Mouse (Mus musculus): ENCODE measurements around the gene Rpl32. TPM values are rescaled to one million over a fixed set of nuclear protein-coding genes. Genes with fewer than 3 reads are reported as not detected.

Gene Rpl32
- polyA plus RNA-seq, 1 experiment from 2014 or later: 1,370 TPM

DNA sequence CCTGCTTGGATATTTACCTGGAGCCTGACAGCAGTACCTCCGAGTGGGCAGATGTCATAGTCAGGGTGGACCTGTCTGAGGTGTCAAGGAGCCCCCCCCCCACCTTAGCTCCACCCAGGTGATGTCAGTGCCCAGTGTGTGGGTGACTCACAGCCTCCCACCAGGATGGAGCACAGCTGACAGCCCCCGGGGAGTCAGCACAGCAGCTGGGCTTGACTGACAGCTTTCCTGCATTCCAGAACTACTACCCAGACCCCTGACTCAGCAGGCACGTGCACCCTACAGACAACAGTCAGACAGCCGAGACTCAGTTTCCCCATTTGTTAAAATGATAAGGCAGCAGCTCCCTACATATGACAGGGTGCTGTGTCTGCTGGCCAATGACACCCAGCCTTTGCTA lies 47.6 kb downstream of the Rpl32 start:
- Histone ChIP-seq H3K9me3 (ENCODE audit: control insufficient read depth) (no peaks in the 10 kb centered on the region), H3K27me3 (replicated peaks; ENCODE audit: control insufficient read depth, insufficient read depth, low read length) (no peaks in the 10 kb centered on the region), H3K4me1 (replicated peaks; ENCODE audit: control insufficient read depth, insufficient read depth, low read length) (no peaks in the 10 kb centered on the region), H3K27ac (ENCODE audit: low read depth, low read length) (no peak overlapping the region), H3K9ac (ENCODE audit: low read depth, low read length) (no peak overlapping the region), H3K4me2 (replicated peaks; ENCODE audit: low read depth) (no peak overlapping the region), H3K36me3 (ENCODE audit: control insufficient read depth, insufficient read depth) (no peaks in the 10 kb centered on the region), H3K4me3 (ENCODE audit: low read depth, low read length) (no peak overlapping the region)
- no peak for TF ChIP-seq CTCF (IDR thresholded peaks at IDR 0.05; ENCODE audit: low read depth)
- no peak for ATAC-seq
- WGBS: 46% methylated on average over 4 of the region's 4 CpGs

DNA sequence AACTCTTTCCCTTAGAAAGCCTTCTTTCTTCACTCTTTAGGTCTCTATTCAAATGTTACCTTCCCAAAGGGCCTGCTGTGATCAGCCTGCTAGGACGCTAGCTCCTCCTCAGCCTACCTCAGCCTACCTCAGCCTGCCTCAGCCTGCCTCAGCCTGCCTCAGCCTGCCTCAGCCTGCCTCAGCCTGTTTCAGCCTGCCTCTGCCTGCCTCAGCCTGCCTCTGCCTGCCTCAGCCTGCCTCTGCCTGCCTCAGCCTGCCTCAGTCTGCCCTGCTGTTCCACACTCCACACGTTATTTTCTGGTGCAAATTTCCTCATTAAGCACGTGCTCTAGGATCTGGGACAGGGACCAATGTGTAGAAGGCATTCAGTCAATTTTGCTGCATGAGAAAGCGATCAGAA lies 48.4 kb downstream of the Rpl32 start:
- 94% methylated on average over 4 of the region's 4 CpGs for WGBS
- Histone ChIP-seq H3K27ac (ENCODE audit: low read depth, low read length) (no peak overlapping the region), H3K4me3 (ENCODE audit: low read depth, low read length) (no peak overlapping the region), H3K36me3 (ENCODE audit: control insufficient read depth, insufficient read depth) (no peaks in the 10 kb centered on the region), H3K9me3 (ENCODE audit: control insufficient read depth) (no peaks in the 10 kb centered on the region), H3K4me2 (replicated peaks; ENCODE audit: low read depth) (no peak overlapping the region), H3K27me3 (replicated peaks; ENCODE audit: control insufficient read depth, insufficient read depth, low read length) (no peaks in the 10 kb centered on the region), H3K4me1 (replicated peaks; ENCODE audit: control insufficient read depth, insufficient read depth, low read length) (no peaks in the 10 kb centered on the region), H3K9ac (ENCODE audit: low read depth, low read length) (no peak overlapping the region)
- ATAC-seq: no peak
- TF ChIP-seq CTCF (IDR thresholded peaks at IDR 0.05; ENCODE audit: low read depth): no peak

DNA sequence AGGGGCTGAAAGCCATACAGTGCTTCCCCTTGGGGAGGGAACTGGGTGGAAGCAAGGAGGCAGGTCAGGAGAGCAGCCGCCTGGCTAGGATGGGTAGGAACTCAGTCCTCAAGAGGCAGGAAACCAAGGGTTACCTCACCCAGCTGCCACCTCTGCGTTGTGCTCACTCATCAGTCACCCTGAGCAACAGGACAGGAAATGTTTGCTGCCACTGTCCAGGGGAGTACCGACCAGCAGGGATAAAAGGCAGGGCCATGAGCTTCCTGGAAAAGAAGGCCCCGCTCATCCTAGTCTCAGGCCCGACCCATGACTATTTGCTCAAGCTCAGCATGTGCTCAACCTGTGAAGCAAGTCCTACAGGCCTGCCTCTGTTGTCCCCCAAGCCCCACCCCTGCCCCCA lies 49.1 kb downstream of the Rpl32 start:
- H3K4me2 ChIP-seq (replicated peaks; ENCODE audit: low read depth): no peak overlapping the region
- no peaks in the 10 kb centered on the region for H3K27me3 ChIP-seq (replicated peaks; ENCODE audit: control insufficient read depth, insufficient read depth, low read length)
- no peak for ATAC-seq
- no peak overlapping the region for H3K4me3 ChIP-seq (ENCODE audit: low read depth, low read length)
- H3K27ac ChIP-seq (ENCODE audit: low read depth, low read length): no peak overlapping the region
- no peaks in the 10 kb centered on the region for H3K4me1 ChIP-seq (replicated peaks; ENCODE audit: control insufficient read depth, insufficient read depth, low read length)
- 40% methylated on average over 5 of the region's 5 CpGs for WGBS
- no peak; the same call in 1 of the 2 replicates for TF ChIP-seq CTCF (IDR thresholded peaks at IDR 0.05; ENCODE audit: low read depth)
- H3K9me3 ChIP-seq (ENCODE audit: control insufficient read depth): no peaks in the 10 kb centered on the region
- H3K36me3 ChIP-seq (ENCODE audit: control insufficient read depth, insufficient read depth): no peaks in the 10 kb centered on the region
- H3K9ac ChIP-seq (ENCODE audit: low read depth, low read length): no peak overlapping the region

DNA sequence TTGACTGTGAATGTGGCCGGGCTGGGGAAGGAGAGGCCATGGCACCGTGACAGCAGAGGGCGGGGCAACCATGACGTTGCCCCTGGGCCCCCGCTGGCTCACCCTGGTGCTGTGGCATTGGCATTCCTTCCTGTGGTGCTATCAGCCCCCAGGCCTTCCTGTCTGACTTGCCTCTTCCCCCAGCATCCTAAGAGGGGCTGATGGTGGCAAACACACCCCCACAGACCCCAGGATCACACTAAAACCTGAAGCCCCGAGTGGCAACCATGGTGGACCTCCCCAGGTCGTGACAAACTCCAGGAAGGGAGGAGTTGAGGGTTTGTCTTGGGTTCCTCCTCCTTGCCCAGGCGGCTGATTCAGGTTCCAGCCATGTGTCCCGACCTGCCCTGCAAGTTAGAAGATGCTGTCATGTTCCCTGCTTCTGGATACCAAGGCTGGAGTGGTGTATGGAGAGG lies 49.5 kb downstream of the Rpl32 start:
- no peak overlapping the region for H3K4me3 ChIP-seq (ENCODE audit: low read depth, low read length)
- no peaks in the 10 kb centered on the region for H3K4me1 ChIP-seq (replicated peaks; ENCODE audit: control insufficient read depth, insufficient read depth, low read length)
- H3K27me3 ChIP-seq (replicated peaks; ENCODE audit: control insufficient read depth, insufficient read depth, low read length): no peaks in the 10 kb centered on the region
- no peak overlapping the region for H3K27ac ChIP-seq (ENCODE audit: low read depth, low read length)
- H3K36me3 ChIP-seq (ENCODE audit: control insufficient read depth, insufficient read depth): no peaks in the 10 kb centered on the region
- no peak overlapping the region for H3K4me2 ChIP-seq (replicated peaks; ENCODE audit: low read depth)
- H3K9ac ChIP-seq (ENCODE audit: low read depth, low read length): no peak overlapping the region
- 40% methylated on average over 9 of the region's 9 CpGs for WGBS
- TF ChIP-seq CTCF (IDR thresholded peaks at IDR 0.05; ENCODE audit: low read depth): no peak
- ATAC-seq: no peak
- no peaks in the 10 kb centered on the region for H3K9me3 ChIP-seq (ENCODE audit: control insufficient read depth)

GRCm38 (mm10) chr6:115755536-115755935 lies 53.0 kb downstream of the Rpl32 start:
- no peaks in the 10 kb centered on the region for H3K27me3 ChIP-seq (replicated peaks; ENCODE audit: control insufficient read depth, insufficient read depth, low read length)
- H3K36me3 ChIP-seq (ENCODE audit: control insufficient read depth, insufficient read depth): no peaks in the 10 kb centered on the region
- no peak for TF ChIP-seq CTCF (IDR thresholded peaks at IDR 0.05; ENCODE audit: low read depth)
- no peak overlapping the region for H3K4me3 ChIP-seq (ENCODE audit: low read depth, low read length)
- WGBS: 72% methylated on average over 7 of the region's 7 CpGs
- H3K27ac ChIP-seq (ENCODE audit: low read depth, low read length): no peak overlapping the region
- no peaks in the 10 kb centered on the region for H3K9me3 ChIP-seq (ENCODE audit: control insufficient read depth)
- H3K4me2 ChIP-seq (replicated peaks; ENCODE audit: low read depth): no peak overlapping the region
- no peak overlapping the region for H3K9ac ChIP-seq (ENCODE audit: low read depth, low read length)
- no peak for ATAC-seq
- H3K4me1 ChIP-seq (replicated peaks; ENCODE audit: control insufficient read depth, insufficient read depth, low read length): no peaks in the 10 kb centered on the region

Small RNA genes lying within 50 kb of the gene (microRNA-seq; reads per million reads assigned to microRNA genes)
- gene Mir7660: not detected

Other genes starting within 250 kb of the Rpl32 start
- gene Mkrn2os, start 216.2 kb downstream of the Rpl32 start, polyA plus RNA-seq (2015; fragmentation: Nextera tagmentation; extraction: Ambion mirVana): 107 and 108 TPM in 2 replicates
- gene Mkrn2, start 206.8 kb downstream of the Rpl32 start, polyA plus RNA-seq (2015; fragmentation: Nextera tagmentation; extraction: Ambion mirVana): 13.4 and 14.5 TPM in 2 replicates
- gene Raf1, start 132.1 kb downstream of the Rpl32 start, polyA plus RNA-seq (2015; fragmentation: Nextera tagmentation; extraction: Ambion mirVana): 64.9 and 66.4 TPM in 2 replicates
- gene Tmem40, start 46.3 kb downstream of the Rpl32 start, polyA plus RNA-seq (2015; fragmentation: Nextera tagmentation; extraction: Ambion mirVana): 0.17 and 0.43 TPM in 2 replicates
- 2.2 and 2.4 TPM in 2 replicates for gene Cand2, start 34.2 kb downstream of the Rpl32 start, polyA plus RNA-seq (2015; fragmentation: Nextera tagmentation; extraction: Ambion mirVana)
- gene Efcab12, start 29.7 kb upstream of the Rpl32 start, polyA plus RNA-seq (2015; fragmentation: Nextera tagmentation; extraction: Ambion mirVana): 0.05 and 0.18 TPM in 2 replicates
- 3.4 and 3.5 TPM in 2 replicates for gene Mbd4, start 44.6 kb upstream of the Rpl32 start, polyA plus RNA-seq (2015; fragmentation: Nextera tagmentation; extraction: Ambion mirVana)
- gene Ift122, start 44.7 kb upstream of the Rpl32 start, polyA plus RNA-seq (2015; fragmentation: Nextera tagmentation; extraction: Ambion mirVana): 3.0 and 3.1 TPM in 2 replicates
- 0.16 TPM in 1 of 2 replicates, not detected in the other for gene Rho, start 123.0 kb upstream of the Rpl32 start, polyA plus RNA-seq (2015; fragmentation: Nextera tagmentation; extraction: Ambion mirVana)
- gene H1foo, start 136.2 kb upstream of the Rpl32 start, polyA plus RNA-seq (2015; fragmentation: Nextera tagmentation; extraction: Ambion mirVana): not detected in 2 replicates
- gene Plxnd1, start 186.3 kb upstream of the Rpl32 start, polyA plus RNA-seq (2015; fragmentation: Nextera tagmentation; extraction: Ambion mirVana): 8.2 and 9.6 TPM in 2 replicates